Mouse (Mus musculus) Patski (cell line): ENCODE measurements around the gene Prr3. TPM values are rescaled to one million over a fixed set of nuclear protein-coding genes. Genes with fewer than 3 reads are reported as not detected.
"Not testable (repeated sequence)": the region's sequence is repeated elsewhere in the genome, so short reads cannot be mapped to it uniquely, and the experiment has no call there.

Source experiments
- ATAC-seq: fragments of 100-300 bp; one replicate; pipeline ENCODE4 v1.8.0; 2021
- CTCF ChIA-PET: fragments of 350-600 bp; sonication (Branson Sonifier 250); formaldehyde crosslinking; loops from one replicate; lab custom pipeline; 2022; ENCODE audit warnings: inconsistent platforms; lab: Charles Lee
- POLR2A ChIA-PET: fragments of 350-600 bp; sonication (Branson Sonifier 250); formaldehyde crosslinking; loops from one replicate; lab custom pipeline; 2022; ENCODE audit warnings: antibody characterized with exemption, inconsistent platforms; lab: Charles Lee
- DNase-seq: peaks from one replicate; pipeline ENCODE4 v3.0.0-alpha.2; 2011; ENCODE audit warnings: low read depth, low spot score
- H3K27me3 ChIP-seq: fragments of 371-371 bp; one replicate; pipeline ENCODE4 v1.5.1; 2021
- CTCF ChIP-seq: fragments of 100-300 bp; IDR thresholded peaks from one replicate; pipeline ENCODE4 v1.5.1; 2021
- in situ Hi-C: fragments of 300-500 bp; cut with MboI; formaldehyde crosslinking; loops from 3 replicates; pipeline ENCODE4 v1.11.1; 2018; ENCODE audit warnings: low pct_unique_long_range_greater_than_20kb, mixed read lengths
- polyA plus RNA-seq: library from polyadenylated mRNA; unstranded; gene quantifications from one replicate; pipeline ENCODE4 v1.2.3, GENCODE M21; 2021

Gene Prr3
- polyA plus RNA-seq, 1 experiment from 2014 or later, result 39.1 TPM

GRCm38 (mm10) chr17:35981776-35982175, 1.7 kb upstream of the Prr3 start:
- POLR2A ChIA-PET, result interaction anchor here (1.1 kb wide), 1 partner anchor 11 kb away, joined by 3 read pairs; no protein-coding TSS in a partner anchor
- in situ Hi-C loops, result no loop called here
- TF ChIP-seq CTCF, result no peak

GRCm38 (mm10) chr17:35980363-35980754, 323 bp upstream of the Prr3 start:
- H3K27me3 ChIP-seq, result no peaks in the 10 kb centered on the region
- ATAC-seq (peak; percentile 8), DNase-seq (no peak)
- ChIA-PET POLR2A (interaction anchor here (0.6 to 1.4 kb wide), 4 partner anchors 11 to 18 kb away, joined by 3 to 6 read pairs (median 4); no protein-coding TSS in a partner anchor), CTCF (interaction anchor here (1.3 to 6.8 kb wide), 2 partner anchors 13 to 80 kb away, joined by 3 to 62 read pairs; no protein-coding TSS in a partner anchor)
- no peak for TF ChIP-seq CTCF
- in situ Hi-C loops, result no loop called here

More at GRCm38 (mm10) chr17:35981776-35982175, 1.7 kb upstream of the Prr3 start:
- DNase-seq (no peak), ATAC-seq (no peak)
- CTCF ChIA-PET, result interaction anchor here (1.2 to 6.8 kb wide), 3 partner anchors 11 to 44 kb away, joined by 4 to 62 read pairs (median 4); no protein-coding TSS in a partner anchor
- no peaks in the 10 kb centered on the region for H3K27me3 ChIP-seq

- ChIA-PET POLR2A (interaction anchor here (0.9 to 1.4 kb wide), 3 partner anchors 13 to 18 kb away, joined by 3 to 6 read pairs (median 5); no protein-coding TSS in a partner anchor), CTCF (interaction anchor here (6.8 kb wide), 1 partner anchor 15 kb away, joined by 62 read pairs; no protein-coding TSS in a partner anchor)
- ATAC-seq, result peak; percentile 9
- in situ Hi-C loops, result no loop called here
- TF ChIP-seq CTCF, result no peak
- no peaks in the 10 kb centered on the region for H3K27me3 ChIP-seq
- no peak for DNase-seq
Observed at GRCm38 (mm10) chr17:35978811-35979400, 1.1 kb downstream of the Prr3 start.

GRCm38 (mm10) chr17:35972131-35972530, 7.9 kb downstream of the Prr3 start:
- in situ Hi-C loops, result no loop called here
- ATAC-seq (no peak), DNase-seq (no peak)
- no peaks in the 10 kb centered on the region for H3K27me3 ChIP-seq
- POLR2A ChIA-PET, result no interaction called here
- TF ChIP-seq CTCF, result no peak
- CTCF ChIA-PET, result no interaction called here

- TF ChIP-seq CTCF, result no peak
- peak; percentile 68 for DNase-seq
- no peaks in the 10 kb centered on the region for H3K27me3 ChIP-seq
- POLR2A ChIA-PET, result no interaction called here
- ATAC-seq, result peak; percentile 89
- CTCF ChIA-PET, result interaction anchor here (1.1 to 1.2 kb wide), 2 partner anchors 24 to 31 kb away, joined by 4 to 5 read pairs; no protein-coding TSS in a partner anchor
- in situ Hi-C loops, result no loop called here
Observed at GRCm38 (mm10) chr17:35969418-35970389, 10.3 kb downstream of the Prr3 start, which contains the start of gene Abcf1. TSS of gene Abcf1 (minus strand) at chr17:35969761.

GRCm38 (mm10) chr17:35967621-35968020, 12.4 kb downstream of the Prr3 start:
- no peak for TF ChIP-seq CTCF
- in situ Hi-C loops, result no loop called here
- ChIA-PET POLR2A (no interaction called here), CTCF (interaction anchor here (1.3 to 2.2 kb wide), 2 partner anchors 26 to 30 kb away, joined by 3 to 7 read pairs; no protein-coding TSS in a partner anchor)
- no peak for DNase-seq
- no peak for ATAC-seq
- no peaks in the 10 kb centered on the region for H3K27me3 ChIP-seq

- in situ Hi-C loops, result no loop called here
- DNase-seq (no peak), ATAC-seq (no peak)
- POLR2A ChIA-PET, result no interaction called here
- CTCF ChIA-PET, result interaction anchor here (1.1 to 2.1 kb wide), 2 partner anchors 9 to 30 kb away, joined by 3 to 7 read pairs; no protein-coding TSS in a partner anchor
- no peak for TF ChIP-seq CTCF
- no peaks in the 10 kb centered on the region for H3K27me3 ChIP-seq
Observed at GRCm38 (mm10) chr17:35963279-35963678, 16.8 kb downstream of the Prr3 start.

GRCm38 (mm10) chr17:35958533-35959223, 21.4 kb downstream of the Prr3 start:
- no peak for TF ChIP-seq CTCF
- in situ Hi-C loops, result no loop called here
- DNase-seq (no peak), ATAC-seq (no peak)
- ChIA-PET POLR2A (no interaction called here), CTCF (interaction anchor here (1.0 to 1.8 kb wide), 3 partner anchors 8 to 36 kb away, joined by 3 to 4 read pairs (median 3); no protein-coding TSS in a partner anchor)
- no peaks in the 10 kb centered on the region for H3K27me3 ChIP-seq

GRCm38 (mm10) chr17:35954665-35955064, 25.4 kb downstream of the Prr3 start:
- no peak for DNase-seq
- CTCF ChIA-PET, result interaction anchor here (1.7 to 2.5 kb wide), 3 partner anchors 9 to 39 kb away, joined by 6 to 10 read pairs (median 7); no protein-coding TSS in a partner anchor
- in situ Hi-C loops, result no loop called here

GRCm38 (mm10) chr17:35952559-35952958, 27.5 kb downstream of the Prr3 start:
- H3K27me3 ChIP-seq, DNase-seq, in situ Hi-C loops, CTCF ChIA-PET, POLR2A ChIA-PET: not testable (repeated sequence)
- peak; percentile 35 for ATAC-seq

More at GRCm38 (mm10) chr17:35954665-35955064, 25.4 kb downstream of the Prr3 start:
- ATAC-seq, result no peak
- POLR2A ChIA-PET, result no interaction called here
- TF ChIP-seq CTCF, result no peak
- H3K27me3 ChIP-seq, result no peaks in the 10 kb centered on the region

GRCm38 (mm10) chr17:35950946-35951345, 29.1 kb downstream of the Prr3 start:
- DNase-seq, H3K27me3 ChIP-seq, CTCF ChIA-PET, in situ Hi-C loops, ATAC-seq, POLR2A ChIA-PET: not testable (repeated sequence)
